Mouse (Mus musculus) left cerebral cortex, adult 8-10 months (tissue): ENCODE results near the gene Gria1. TPM values are rescaled to one million over a fixed set of nuclear protein-coding genes. Genes with fewer than 3 reads are reported as not detected.

Source experiments
- DNase-seq, 2 experiments: peaks; one replicate each; pipeline ENCODE4 v3.0.0; 2022; ENCODE audit warnings: low spot score in 2 of 2
- total RNA-seq, 4 experiments: library from RNA; stranded (reverse); gene quantifications; 2 replicates each; pipeline ENCODE4 v1.2.4; 2022

The Gria1 gene
- total RNA-seq, 4 experiments from 2014 or later, result 226 to 288 (median 261) TPM

DNA sequence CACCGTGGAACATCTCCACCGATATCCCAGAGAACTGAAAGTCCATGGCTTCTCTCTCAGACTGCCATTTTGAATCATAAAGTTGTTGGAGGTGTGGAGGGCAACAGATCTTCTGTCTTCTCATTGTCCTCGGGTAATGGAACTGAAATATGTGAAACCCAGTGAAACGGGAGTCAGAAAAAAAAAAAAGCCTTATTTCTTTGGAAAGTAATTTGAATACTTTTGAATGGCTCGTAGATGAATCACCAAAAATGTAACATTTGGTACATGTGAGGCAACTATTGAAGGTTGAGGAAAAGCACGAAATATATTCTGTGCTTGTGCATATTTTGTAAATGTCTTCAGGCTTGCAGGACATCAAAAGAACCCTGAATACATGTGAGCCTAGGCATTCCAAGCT, 151.7 kb downstream of the Gria1 start:
- DNase-seq, result no peak

DNA sequence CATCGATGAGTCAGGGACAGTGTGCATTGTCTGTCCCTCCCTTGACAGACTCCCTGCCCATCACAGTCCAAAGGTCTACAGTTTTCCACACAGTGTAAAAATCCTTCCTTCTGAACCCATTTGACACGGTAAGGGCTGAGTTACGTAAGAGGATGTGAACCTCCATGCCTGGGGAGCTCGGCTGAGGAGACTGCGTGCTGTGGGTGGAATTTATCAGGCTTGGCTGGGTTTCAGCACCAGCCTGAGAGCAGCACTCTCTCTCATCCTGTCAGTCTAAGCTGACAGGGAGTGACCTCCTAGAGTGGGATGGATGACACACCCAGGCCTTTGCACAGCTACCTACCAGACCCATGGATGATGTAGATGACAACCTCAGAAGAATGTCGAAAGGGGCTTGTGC, 158.9 kb downstream of the Gria1 start:
- DNase-seq, result peak in 1 of 2 experiments; percentile 33

DNA sequence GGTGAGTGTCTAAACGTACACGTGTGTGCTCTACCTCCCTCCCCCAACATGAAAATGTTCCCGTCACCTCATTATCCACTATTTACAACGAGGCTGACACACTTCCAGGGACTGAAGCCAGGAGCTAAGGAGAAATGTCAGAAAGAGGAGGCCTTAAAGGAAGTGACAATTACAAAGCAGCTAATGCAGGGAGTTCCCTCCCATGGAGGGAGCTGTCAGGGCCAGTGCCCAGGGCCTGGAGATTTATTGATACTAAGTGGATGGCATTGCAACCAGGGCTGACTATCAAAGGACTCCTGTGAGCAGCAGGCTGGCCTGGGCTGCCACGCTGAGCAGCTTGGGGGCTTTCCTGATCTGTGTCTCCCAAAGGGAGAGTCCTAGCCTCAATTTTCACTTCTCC, 163.0 kb downstream of the Gria1 start:
- DNase-seq, result no peak

- no peak for DNase-seq
Observed at GRCm38 (mm10) chr11:57176552-57176951, 165.4 kb downstream of the Gria1 start.

GRCm38 (mm10) chr11:57184216-57184615, 173.0 kb downstream of the Gria1 start:
- no peak for DNase-seq

GRCm38 (mm10) chr11:57185110-57185509, 173.9 kb downstream of the Gria1 start:
- no peak for DNase-seq

DNA sequence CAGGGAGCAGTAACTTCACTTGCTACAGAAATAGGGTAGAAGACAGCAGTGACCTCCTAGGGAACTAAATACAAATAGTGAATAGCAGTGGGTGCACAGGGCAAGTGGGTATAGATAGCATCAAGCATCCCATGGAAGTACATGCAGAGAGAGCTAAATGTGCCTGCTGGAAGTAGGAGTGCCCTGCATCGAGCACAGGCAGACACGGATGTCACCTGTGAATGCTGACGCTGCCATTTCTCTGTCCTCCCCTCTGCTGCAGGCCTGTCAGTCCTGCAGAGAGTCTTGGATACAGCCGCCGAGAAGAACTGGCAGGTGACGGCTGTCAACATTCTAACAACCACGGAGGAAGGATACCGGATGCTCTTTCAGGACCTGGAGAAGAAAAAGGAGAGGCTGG, 178.2 kb downstream of the Gria1 start:
- DNase-seq, result no peak

- DNase-seq, result no peak
Observed at GRCm38 (mm10) chr11:57194746-57195145, 183.6 kb downstream of the Gria1 start.

GRCm38 (mm10) chr11:57201245-57201976, 190.2 kb downstream of the Gria1 start:
- DNase-seq, result no peak

DNA sequence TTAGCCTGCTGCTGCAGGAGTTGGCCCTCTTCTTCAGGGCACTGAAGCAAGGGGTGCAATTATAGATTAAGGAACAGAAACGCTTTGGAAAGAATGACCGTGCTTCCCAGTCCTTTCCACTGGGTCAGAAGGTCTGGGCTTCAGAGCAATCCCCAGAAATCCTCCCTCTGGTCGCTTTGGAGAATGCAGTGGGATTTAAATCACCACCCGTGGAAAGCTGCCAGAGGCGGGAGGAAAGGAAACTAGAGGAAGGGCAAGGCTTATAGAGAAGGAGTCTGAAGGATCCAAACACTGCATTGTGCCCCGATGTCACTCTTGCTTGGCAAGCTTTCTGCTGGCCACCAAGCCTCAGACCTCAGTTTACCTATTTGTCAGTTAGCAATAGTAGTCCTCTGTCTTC, 193.2 kb downstream of the Gria1 start:
- no peak for DNase-seq

- no peak for DNase-seq
Observed at GRCm38 (mm10) chr11:57207260-57207659, 196.1 kb downstream of the Gria1 start.

DNA sequence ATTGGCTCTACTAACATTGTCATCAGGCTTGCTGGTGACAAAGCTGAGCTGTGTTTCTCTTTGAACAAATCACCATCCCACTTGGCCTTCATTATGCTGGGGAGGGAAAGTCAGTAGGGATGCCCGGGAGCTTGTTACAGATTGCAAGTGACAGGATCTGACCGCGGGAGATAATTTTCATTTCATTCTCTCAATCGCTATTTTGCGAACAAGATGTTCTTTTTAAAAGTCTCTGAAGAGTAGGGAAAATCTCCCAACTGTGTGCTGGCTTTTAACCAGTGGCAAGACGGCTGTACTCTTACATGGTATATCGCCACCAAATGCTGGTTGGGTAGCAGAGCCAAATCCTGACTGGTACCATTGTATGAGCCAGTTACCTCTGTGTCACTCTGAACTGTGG, 202.9 kb downstream of the Gria1 start:
- no peak for DNase-seq

GRCm38 (mm10) chr11:57214583-57214982, 203.4 kb downstream of the Gria1 start:
- no peak for DNase-seq

DNA sequence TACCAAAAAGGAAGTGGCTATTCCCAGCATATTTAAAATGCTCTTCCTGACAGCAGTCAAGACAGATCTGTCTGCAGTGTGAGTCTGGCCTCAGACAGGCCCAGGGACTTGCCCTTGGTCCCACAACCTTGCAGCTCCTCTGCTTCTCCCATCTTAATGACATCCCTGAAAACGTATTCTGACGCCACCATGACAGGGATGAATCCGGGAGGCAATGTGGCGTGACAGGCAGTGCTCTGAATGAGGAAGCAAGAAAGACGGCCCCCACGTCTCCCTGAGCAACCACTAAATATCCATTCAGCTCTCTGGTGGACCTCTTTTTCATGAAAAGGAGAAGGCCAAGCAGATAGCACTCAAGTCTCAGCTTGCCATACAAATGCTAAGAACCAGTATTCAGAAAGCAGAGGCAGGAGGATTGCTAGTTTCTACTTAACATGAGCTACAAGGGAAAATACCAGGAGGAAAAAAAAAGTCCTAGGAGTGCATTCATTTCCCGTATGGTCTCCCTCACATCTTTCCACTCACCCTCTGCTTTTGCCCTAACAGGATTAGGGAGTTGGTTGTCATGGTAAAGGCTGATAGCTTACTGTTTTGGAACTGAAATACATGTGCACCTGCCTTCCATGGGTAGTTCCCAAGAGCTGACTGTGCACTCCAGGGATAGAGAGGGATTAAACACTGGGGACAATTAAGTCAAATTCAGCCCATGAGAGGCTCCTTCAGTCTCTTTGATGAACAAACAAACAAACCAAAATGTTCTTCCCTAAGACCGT, 211.8 kb downstream of the Gria1 start:
- no peak for DNase-seq

DNA sequence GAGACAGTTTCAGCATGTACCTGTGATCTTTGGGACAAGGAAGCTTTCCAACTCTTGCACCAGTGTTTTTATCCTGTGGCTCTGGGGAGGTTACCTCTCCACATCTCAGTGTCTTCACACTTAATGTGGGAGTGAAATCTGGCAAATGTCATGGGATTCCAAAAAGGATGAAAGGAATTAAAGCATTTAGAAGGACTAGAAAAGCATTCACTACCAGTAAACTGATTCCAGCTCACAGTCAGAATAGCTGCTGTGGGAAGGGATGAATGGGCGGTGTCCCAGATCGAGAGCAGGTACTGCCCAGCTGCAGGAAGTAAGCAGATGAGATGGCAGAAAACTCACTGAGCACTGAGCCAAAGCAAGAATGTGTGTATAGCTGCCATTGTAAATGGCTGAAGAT, 224.3 kb downstream of the Gria1 start:
- DNase-seq, result no peak

- no peak for DNase-seq
Observed at GRCm38 (mm10) chr11:57236431-57236830, 225.2 kb downstream of the Gria1 start.

DNA sequence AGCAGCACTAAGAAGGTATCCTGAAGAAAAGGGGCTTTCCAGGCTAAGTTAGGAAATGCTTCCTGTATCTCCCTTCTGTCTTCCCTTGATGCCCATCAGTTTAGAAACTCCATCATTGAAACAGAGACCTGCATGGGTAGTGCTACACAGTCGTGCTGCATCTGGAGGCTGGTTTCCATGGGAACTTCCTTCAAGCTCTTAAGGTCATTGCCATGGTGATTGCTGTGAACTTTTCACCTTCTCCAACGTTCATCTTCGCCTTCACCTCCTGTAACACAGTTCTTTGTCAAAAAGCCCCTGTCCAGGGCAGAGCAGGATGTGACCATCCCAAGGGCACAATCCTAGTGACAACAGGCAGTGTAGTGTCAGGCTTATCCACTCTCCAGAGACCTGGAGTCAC, 228.6 kb downstream of the Gria1 start:
- DNase-seq, result no peak

- no peak for DNase-seq
Observed at GRCm38 (mm10) chr11:57243835-57244234, 232.6 kb downstream of the Gria1 start.

DNA sequence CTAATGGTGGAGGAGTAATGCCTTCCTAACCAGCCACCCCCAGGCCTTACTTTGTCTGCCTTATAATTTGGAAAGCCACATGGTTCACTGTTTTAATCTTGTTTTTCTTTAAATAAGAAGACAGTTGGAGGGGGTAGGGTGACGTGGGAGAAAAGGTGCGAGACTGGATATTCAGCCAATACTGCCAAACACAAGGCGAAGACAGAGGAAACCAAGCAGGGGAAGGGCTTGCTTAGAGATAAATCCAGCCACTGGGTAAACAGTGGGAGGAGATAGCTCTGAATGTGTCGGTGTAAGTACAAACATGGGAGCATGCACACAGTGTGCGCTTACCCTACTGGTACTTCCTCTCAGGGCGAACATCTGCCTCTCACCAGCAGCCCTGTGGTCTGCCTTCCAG, 233.4 kb downstream of the Gria1 start:
- peak in 1 of 2 experiments; percentile 63 for DNase-seq

DNA sequence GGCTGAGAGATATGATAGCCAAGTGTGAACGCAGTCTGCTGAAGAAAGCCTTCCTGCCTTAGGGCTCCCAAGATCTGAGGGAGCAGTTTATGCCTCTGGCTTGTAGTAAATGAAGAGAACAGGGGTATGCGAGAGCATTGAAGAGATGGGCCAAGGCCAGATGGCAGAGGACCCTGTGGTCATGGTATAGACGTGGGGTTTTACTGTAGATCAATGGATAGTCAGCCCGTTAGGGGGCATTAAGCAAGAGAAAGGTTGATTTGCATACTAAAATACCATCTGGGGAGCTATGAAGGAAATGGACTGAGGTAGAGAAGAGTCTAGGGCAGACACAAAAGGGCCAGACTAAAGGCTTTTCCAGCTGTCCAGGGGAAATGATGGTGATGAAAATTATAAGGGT, 237.7 kb downstream of the Gria1 start:
- no peak for DNase-seq

DNA sequence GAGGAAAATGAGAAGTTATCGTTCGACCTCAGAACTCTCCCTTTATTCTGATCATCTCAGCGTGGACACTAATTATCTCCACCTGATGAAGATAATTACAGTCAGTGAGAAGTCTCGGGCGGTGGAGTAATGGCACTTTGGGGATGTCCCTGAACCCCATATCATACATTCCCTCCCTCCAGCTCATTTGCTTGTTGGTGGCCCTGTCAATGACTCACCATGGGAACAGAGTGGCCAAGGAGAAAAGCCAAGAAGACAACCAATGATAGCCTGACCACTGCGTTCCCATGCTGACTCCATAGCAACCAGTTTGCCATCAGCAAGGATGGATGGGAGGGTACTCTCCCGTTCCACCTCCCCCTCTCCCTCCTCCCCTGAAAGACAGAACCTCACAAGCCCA, 238.9 kb downstream of the Gria1 start:
- DNase-seq, result no peak

DNA sequence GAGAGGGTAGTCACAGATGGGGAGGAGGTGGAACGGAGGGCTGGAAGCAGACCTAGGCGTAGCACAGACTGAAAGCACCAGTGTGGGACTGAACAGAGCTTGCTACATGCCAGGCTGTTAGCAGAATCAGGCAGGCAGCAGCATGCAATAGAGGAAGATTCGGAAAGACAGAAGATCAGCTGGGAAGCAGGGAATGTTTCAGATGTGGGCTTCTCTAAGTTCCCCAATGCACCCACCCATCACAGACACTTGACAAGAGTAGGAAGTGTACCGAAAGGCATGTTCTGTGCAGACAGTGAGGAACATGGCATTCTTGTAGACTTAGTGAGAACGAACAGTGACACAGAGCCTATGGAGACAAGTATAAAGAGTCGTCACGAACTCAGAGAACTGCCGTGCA, 260.5 kb downstream of the Gria1 start:
- DNase-seq, result peak in 1 of 2 experiments; percentile 83

DNA sequence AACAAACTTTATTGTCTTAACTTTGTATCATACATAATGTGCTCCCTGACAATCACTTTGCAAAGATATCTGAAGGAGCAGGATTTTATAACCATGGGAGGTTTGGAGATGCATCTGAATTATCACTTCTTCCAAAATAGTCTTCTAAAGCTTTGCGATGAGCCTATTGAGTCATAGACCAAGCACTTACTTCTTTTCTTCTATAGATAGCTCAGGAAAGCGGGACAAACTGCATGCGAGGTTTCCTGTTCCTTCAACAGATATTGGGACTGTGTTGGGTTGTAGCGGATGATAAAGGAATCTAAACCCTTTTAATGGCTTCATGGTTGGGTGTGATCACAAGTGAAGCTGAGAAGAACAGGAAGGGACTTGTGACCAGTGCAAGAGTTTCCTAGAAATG, 263.5 kb downstream of the Gria1 start:
- DNase-seq, result no peak
